Mouse (Mus musculus) embryonic fibroblast, embryonic 13.5 days (primary cell): Measurements from ENCODE around the gene Prss2.

Experiments used
- CTCF ChIP-seq: IDR thresholded peaks from 2 replicates; pipeline ENCODE4 v1.5.1; 2011; ENCODE audit warnings: mild to moderate bottlenecking, control low read depth, low read length, moderate library complexity, borderline replicate concordance; ENCODE audit not compliant: insufficient read depth
- POLR2A ChIP-seq: IDR thresholded peaks from 2 replicates; pipeline ENCODE4 v1.6.1; 2011; ENCODE audit warnings: low read depth, mild to moderate bottlenecking, control low read depth, low read length, moderate library complexity

DNA sequence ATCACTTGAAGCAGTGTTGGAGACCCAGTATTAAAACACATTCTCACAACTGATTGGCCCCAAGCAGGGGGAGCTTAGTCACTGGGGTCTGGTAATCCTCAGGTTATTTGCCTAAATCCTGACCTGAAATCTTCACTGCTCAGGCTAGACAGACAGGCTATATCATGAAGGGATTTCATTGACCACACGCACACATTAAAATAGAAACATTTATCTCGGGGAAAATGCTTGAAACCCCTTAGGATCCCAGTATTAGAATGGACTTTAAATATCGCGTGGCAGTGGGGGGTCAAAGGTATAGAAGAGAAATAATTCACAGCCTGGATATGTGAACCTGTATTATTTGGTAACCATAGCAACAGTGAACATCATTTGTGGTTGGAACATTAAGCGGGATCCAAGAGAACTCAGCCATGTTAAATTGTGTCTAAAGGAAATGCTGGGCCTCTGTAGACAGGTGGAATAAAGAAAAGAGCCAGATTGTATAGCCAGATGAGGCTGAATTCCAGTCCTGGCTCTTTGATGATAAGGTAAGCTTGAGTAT is 22.9 kb downstream of the Prss2 start:
- no peak for TF ChIP-seq CTCF
- no peak for TF ChIP-seq POLR2A
